Mouse (Mus musculus): ENCODE data around the gene Pwwp2b. TPM values are rescaled to one million over a fixed set of nuclear protein-coding genes. Genes with fewer than 3 reads are reported as not detected.

Pwwp2b gene
- polyA plus RNA-seq, 1 experiment from 2014 or later: 15.9 TPM

DNA sequence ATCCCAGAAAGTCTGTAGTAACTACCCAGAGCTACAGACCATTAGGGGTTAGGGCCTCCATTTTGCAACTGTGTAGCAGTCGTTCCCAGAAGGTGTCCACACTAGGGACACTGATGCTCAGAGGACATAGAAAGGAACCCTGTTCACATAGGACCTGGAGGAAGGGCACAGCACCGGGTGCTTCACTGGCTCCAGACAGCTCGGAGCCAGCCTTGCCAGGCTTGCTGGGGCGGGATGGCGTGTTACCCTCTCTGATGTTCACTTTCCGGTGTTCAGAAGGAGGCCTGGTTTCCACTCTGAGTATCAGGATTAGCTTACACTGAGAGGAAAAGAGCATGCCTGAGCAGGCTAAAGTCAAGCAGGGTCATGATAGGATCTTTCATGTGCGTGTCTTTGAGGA lies 32.3 kb upstream of the Pwwp2b start:
- Histone ChIP-seq H3K36me3 (no peaks in the 10 kb centered on the region), H3K4me3 (no peak overlapping the region), H3K9me3 (no peaks in the 10 kb centered on the region), H3K27me3 (no peaks in the 10 kb centered on the region), H3K4me1 (peaks cover 10% of the 10 kb centered on the region), H3K27ac (no peak overlapping the region), H3K4me2 (no peak overlapping the region), H3K9ac (no peak overlapping the region)
- ATAC-seq (ENCODE audit: insufficient number of reproducible peaks, low FRiP score, low TSS enrichment, low read depth): no peak
- 74% methylated on average over 7 of the region's 7 CpGs for WGBS

DNA sequence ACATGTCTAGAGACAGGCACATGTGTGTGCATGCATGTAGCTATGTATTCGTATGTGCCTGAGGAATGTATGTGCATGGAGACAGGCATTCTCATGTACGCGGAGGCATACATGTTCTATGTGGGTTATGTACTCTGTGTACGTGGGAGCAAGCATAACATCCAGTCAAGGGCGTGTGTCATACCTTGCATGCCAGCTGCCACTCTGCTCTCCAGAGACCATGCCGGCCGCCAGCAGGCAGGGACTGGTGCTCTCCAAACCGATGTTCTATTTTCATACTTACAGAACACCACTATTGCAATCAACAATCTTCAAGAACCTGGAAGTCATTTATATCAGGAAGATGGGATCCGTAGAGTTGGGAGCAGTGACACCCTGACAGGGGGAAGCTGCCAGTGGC lies 31.8 kb upstream of the Pwwp2b start:
- no peaks in the 10 kb centered on the region for H3K9me3 ChIP-seq
- ATAC-seq (ENCODE audit: insufficient number of reproducible peaks, low FRiP score, low TSS enrichment, low read depth): no peak
- no peak overlapping the region for H3K4me3 ChIP-seq
- peaks cover 10% of the 10 kb centered on the region for H3K4me1 ChIP-seq
- H3K4me2 ChIP-seq: no peak overlapping the region
- no peaks in the 10 kb centered on the region for H3K36me3 ChIP-seq
- H3K9ac ChIP-seq: no peak overlapping the region
- WGBS: 88% methylated on average over 9 of the region's 9 CpGs
- H3K27me3 ChIP-seq: no peaks in the 10 kb centered on the region
- no peak overlapping the region for H3K27ac ChIP-seq

DNA sequence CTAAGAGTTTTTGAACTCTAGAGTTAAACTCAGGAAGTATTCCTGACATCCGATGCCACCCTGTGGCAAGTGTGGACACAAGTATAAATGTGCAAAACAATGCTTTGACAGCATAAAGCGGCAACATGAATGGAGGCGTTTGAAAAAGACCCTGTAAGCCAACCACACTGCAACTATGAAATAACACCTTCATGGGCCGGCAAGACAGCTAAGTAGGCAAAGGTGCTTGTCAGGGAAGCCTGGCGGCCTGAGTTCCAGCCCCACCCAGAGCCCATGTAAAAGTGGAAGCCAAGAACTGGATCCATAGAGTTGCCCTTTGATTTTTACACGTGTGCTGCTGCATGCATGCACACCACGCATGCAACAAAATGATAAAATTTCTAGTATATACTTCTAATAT lies 31.2 kb upstream of the Pwwp2b start:
- Histone ChIP-seq H3K4me3 (no peak overlapping the region), H3K27me3 (no peaks in the 10 kb centered on the region), H3K4me1 (peaks cover 10% of the 10 kb centered on the region), H3K9me3 (no peaks in the 10 kb centered on the region), H3K27ac (no peak overlapping the region), H3K4me2 (no peak overlapping the region), H3K9ac (no peak overlapping the region), H3K36me3 (no peaks in the 10 kb centered on the region)
- ATAC-seq (ENCODE audit: insufficient number of reproducible peaks, low FRiP score, low TSS enrichment, low read depth): no peak
- WGBS: 80% methylated on average over 7 of the region's 7 CpGs

DNA sequence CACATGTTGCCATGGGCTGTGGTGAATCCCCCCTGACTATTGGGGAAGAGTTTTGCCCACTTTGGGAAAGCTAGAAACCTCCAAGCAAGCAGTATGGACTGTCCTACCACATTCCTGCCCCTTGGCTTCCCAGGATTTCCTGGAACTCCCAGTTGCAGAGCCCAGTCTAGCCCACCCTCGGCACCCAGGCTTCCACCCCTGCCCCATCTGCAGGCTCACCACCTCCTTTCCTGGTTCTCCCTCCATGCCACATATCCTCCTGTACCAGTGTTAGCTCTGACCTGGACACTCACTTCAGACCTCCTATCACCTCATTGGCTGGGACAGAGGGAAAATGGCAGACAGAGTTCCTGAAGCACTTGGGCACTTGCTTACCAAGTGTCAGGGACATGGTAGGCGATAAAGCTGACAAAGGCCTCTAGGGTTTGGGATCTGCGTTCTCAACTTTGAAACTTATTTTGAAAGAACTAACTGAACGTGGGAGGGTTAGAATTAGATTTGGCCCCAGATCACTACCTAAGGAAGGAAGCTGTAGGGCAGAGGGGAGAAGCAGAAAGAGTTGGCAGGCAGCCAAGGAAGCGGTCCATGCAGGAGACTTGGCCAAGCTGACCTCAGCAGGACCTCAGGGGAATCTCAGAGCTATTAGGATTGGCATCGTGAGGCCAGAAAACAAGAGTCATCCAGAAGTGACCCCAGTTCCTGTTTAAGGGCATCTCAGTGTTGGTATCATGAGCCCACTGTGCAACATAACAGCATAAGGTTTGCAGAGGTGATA lies 29.5 kb upstream of the Pwwp2b start:
- Histone ChIP-seq H3K27me3 (no peaks in the 10 kb centered on the region), H3K4me2 (no peak overlapping the region), H3K9ac (no peak overlapping the region), H3K4me1 (no peaks in the 10 kb centered on the region), H3K27ac (no peak overlapping the region), H3K9me3 (no peaks in the 10 kb centered on the region), H3K36me3 (no peaks in the 10 kb centered on the region), H3K4me3 (no peak overlapping the region)
- ATAC-seq (ENCODE audit: insufficient number of reproducible peaks, low FRiP score, low TSS enrichment, low read depth): no peak; the same call in 1 of the 2 replicates
- WGBS: 51% methylated on average over 6 of the region's 6 CpGs

DNA sequence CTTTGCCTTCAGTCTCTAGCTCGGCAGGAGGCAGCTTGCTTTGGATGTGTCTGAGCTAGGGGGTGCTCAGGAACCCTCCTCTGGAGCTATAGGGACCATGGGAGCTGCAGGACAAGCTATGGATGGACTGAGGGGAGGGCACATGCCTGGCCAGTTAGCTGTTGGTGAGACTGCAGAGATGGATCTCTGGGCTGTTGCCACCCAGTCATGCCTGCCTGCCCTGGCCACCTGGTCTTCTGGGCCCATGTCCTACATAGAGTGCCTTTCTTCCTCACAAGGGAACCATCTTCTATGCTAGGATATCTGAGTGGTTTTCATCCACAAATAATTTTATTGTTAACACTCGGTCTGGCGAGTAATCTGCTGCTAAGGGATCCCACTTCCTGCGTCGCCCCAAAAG lies 28.8 kb upstream of the Pwwp2b start:
- WGBS: 79% methylated on average over 5 of the region's 5 CpGs
- ATAC-seq (ENCODE audit: insufficient number of reproducible peaks, low FRiP score, low TSS enrichment, low read depth): no peak
- no peak overlapping the region for H3K9ac ChIP-seq

DNA sequence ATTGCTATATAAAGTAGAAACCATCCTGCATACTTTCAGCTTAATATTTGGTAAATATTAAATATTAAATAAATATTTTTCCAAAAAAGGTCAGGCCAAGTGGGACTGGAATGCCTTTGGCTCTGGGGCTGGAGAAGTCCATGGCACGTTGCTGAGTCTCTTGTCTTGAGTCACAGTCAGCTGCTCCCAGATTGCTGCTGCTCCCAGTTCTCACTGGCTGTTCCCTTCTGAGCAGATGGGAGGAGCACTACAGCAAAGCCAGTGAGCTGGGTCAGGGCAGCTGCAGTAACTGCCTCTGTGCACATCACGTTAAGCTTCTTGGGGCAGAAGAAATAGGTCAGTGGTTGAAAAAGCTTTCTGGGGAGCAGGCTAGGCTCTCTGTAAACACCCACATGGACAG lies 28.0 kb upstream of the Pwwp2b start:
- WGBS: 33% methylated on average over 2 of the region's 2 CpGs
- ATAC-seq (ENCODE audit: insufficient number of reproducible peaks, low FRiP score, low TSS enrichment, low read depth): no peak

More for the DNA sequence above, 28.8 kb upstream of the Pwwp2b start:
- H3K27ac ChIP-seq: no peak overlapping the region
- no peak overlapping the region for H3K4me3 ChIP-seq
- H3K4me2 ChIP-seq: no peak overlapping the region
- H3K4me1 ChIP-seq: no peaks in the 10 kb centered on the region
- H3K36me3 ChIP-seq: no peaks in the 10 kb centered on the region
- no peaks in the 10 kb centered on the region for H3K27me3 ChIP-seq
- no peaks in the 10 kb centered on the region for H3K9me3 ChIP-seq

DNA sequence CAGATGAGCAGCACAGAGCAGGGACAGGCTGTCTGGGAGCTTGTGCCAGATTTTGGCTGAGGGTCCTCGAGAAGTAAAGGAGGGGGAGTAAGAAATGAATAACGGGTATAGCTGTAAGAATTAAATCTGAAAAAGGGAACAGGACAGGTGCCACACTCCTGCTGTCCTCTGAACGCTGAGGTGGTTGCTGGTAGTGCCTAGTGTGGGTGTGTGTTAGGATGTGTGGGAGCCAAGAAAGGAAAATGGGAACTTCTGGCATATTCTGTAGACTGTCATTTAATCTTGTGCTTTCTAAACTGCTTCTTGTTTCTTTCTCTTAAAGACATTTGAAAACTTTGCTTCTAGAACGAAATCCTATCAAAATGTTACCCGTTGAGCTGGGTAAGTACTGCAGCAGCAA lies 27.2 kb upstream of the Pwwp2b start:
- Histone ChIP-seq H3K4me1 (0 out of 2 replicates have a peak, but pooled peaks cover 2% of the 10 kb centered on the region), H3K9me3 (no peaks in the 10 kb centered on the region), H3K4me2 (no peak overlapping the region), H3K27me3 (no peaks in the 10 kb centered on the region), H3K36me3 (no peaks in the 10 kb centered on the region), H3K27ac (no peak overlapping the region), H3K4me3 (no peak overlapping the region), H3K9ac (no peak overlapping the region)
- 80% methylated on average over 5 of the region's 5 CpGs for WGBS
- no peak for ATAC-seq (ENCODE audit: insufficient number of reproducible peaks, low FRiP score, low TSS enrichment, low read depth)

More for the DNA sequence above, 28.0 kb upstream of the Pwwp2b start:
- Histone ChIP-seq H3K27ac (no peak overlapping the region), H3K9me3 (no peaks in the 10 kb centered on the region), H3K36me3 (no peaks in the 10 kb centered on the region), H3K4me2 (no peak overlapping the region), H3K9ac (no peak overlapping the region), H3K4me3 (no peak overlapping the region), H3K27me3 (no peaks in the 10 kb centered on the region), H3K4me1 (0 out of 2 replicates have a peak, but pooled peaks cover 1% of the 10 kb centered on the region)

DNA sequence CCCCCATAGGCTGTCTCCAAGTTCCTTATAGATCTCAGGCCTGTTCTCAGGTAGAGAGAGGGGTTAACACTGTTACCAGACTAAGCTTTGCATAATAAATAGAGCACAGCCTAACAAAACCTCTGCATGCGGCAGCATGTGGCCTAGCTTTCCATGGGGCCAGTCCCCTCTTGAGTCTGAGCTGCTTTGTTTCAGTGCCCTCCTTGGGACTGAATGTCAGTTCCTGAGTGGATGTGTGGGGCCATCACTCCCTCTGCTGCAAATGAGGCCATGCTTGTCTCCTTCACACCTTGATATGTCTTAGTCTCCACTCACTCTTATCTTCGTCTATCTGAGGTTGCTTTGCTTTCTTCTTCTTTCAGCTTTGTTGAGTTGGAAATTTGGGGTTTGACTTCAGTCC lies 26.4 kb upstream of the Pwwp2b start:
- 0 out of 2 replicates have a peak, but pooled peaks cover 2% of the 10 kb centered on the region for H3K4me1 ChIP-seq
- no peaks in the 10 kb centered on the region for H3K27me3 ChIP-seq
- H3K4me2 ChIP-seq: no peak overlapping the region
- H3K9me3 ChIP-seq: no peaks in the 10 kb centered on the region
- H3K4me3 ChIP-seq: no peak overlapping the region
- H3K27ac ChIP-seq: no peak overlapping the region
- no peak overlapping the region for H3K9ac ChIP-seq
- no peak for ATAC-seq (ENCODE audit: insufficient number of reproducible peaks, low FRiP score, low TSS enrichment, low read depth)
- WGBS: 82% methylated on average over 2 of the region's 2 CpGs
- H3K36me3 ChIP-seq: no peaks in the 10 kb centered on the region

DNA sequence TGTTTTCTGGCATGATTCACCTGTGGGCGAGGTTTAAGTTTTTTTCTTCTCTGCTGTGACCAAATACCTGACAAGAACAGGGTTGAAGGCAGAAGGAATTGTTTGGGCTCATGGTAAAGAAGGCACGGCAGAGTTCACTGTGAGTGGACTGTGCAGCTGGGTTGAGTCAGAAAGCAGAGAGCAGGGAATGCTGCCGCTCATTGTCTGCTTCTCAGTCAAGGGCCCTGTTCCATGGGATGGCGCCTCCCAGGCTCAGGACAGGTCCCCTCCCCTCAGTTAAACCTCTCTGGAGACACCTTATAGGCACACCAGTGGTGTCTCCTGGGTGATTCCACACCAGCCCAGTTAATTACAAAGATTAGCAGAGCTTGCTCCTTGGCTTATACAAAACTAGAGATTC lies 25.9 kb upstream of the Pwwp2b start:
- WGBS: 86% methylated on average over 4 of the region's 4 CpGs
- Histone ChIP-seq H3K27ac (no peak overlapping the region), H3K9ac (no peak overlapping the region), H3K9me3 (no peaks in the 10 kb centered on the region), H3K4me2 (no peak overlapping the region), H3K4me1 (0 out of 2 replicates have a peak, but pooled peaks cover 2% of the 10 kb centered on the region), H3K4me3 (no peak overlapping the region), H3K27me3 (no peaks in the 10 kb centered on the region), H3K36me3 (no peaks in the 10 kb centered on the region)
- no peak for ATAC-seq (ENCODE audit: insufficient number of reproducible peaks, low FRiP score, low TSS enrichment, low read depth)

DNA sequence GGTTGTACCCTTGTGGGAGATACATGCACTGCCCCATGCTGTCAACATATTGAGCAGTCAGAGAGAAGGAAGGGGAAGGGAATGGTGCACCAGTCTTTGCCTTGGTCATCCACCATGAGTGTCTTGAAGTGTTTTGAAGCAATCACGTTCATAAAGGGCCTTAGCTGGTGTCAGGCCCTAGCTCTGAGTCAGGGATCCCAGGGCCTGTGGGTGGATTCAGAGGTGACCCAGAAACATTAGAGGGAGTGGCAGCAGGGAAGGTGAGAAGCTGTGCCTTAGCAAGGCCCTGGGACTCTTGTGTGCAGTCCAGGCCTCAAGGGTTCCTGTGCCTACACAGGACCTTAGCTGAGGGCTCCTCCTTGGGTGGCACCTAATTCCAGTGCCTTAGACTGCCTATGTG lies 24.2 kb upstream of the Pwwp2b start:
- H3K27ac ChIP-seq: no peak overlapping the region
- no peak overlapping the region for H3K4me3 ChIP-seq
- WGBS: 82% methylated on average over 1 of the region's 1 CpGs

DNA sequence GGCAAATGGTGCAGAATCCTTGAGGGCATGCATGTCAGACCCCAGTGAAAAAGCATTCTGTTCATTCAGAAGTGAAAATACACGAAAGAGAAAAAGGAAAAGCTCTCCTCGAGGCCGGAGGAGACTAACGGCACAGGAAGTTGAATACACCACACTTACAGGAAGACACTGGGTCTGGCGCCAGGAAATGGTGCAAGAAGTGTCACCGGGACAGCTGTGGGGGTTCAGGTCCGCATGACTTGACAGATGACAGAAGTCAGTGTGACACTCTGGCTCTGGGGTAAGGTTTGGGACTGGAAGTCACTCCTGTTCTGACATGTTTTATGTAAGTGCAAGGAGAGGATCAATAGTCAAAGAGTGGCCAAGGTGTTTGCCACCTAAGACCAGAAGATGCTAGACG lies 23.6 kb upstream of the Pwwp2b start:
- H3K36me3 ChIP-seq: no peaks in the 10 kb centered on the region
- 63% methylated on average over 8 of the region's 8 CpGs for WGBS
- H3K27ac ChIP-seq: no peak overlapping the region
- H3K9me3 ChIP-seq: no peaks in the 10 kb centered on the region
- no peak overlapping the region for H3K9ac ChIP-seq
- H3K27me3 ChIP-seq: no peaks in the 10 kb centered on the region
- no peak overlapping the region for H3K4me2 ChIP-seq
- ATAC-seq (ENCODE audit: insufficient number of reproducible peaks, low FRiP score, low TSS enrichment, low read depth): no peak
- H3K4me3 ChIP-seq: no peak overlapping the region
- H3K4me1 ChIP-seq: 0 out of 2 replicates have a peak, but pooled peaks cover 2% of the 10 kb centered on the region

More for the DNA sequence above, 24.2 kb upstream of the Pwwp2b start:
- no peak overlapping the region for H3K4me2 ChIP-seq
- no peak overlapping the region for H3K9ac ChIP-seq
- H3K36me3 ChIP-seq: no peaks in the 10 kb centered on the region
- 0 out of 2 replicates have a peak, but pooled peaks cover 2% of the 10 kb centered on the region for H3K4me1 ChIP-seq
- no peak for ATAC-seq (ENCODE audit: insufficient number of reproducible peaks, low FRiP score, low TSS enrichment, low read depth)
- H3K27me3 ChIP-seq: no peaks in the 10 kb centered on the region
- H3K9me3 ChIP-seq: no peaks in the 10 kb centered on the region

DNA sequence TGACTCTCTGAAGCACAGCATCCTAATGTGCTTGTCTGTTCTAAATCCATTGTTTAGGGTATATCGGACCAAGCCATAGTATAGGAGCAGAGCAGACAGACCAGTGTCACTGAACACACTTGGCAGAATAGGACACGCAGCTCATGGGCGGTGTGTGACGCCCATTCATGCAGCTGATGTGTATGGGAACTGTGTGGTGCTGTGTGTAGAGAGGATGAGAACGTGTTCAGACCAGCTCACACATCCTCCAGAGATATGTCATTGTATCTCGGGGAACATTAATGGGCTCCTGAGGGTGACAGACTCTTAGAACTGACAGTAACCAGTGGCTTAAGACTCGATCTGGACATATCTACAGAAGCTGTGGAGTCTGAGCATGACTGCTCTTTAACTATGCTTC lies 21.9 kb upstream of the Pwwp2b start:
- H3K4me3 ChIP-seq: no peak overlapping the region
- 81% methylated on average over 7 of the region's 7 CpGs for WGBS
- H3K27me3 ChIP-seq: no peaks in the 10 kb centered on the region
- H3K9me3 ChIP-seq: no peaks in the 10 kb centered on the region
- no peak overlapping the region for H3K27ac ChIP-seq
- H3K4me1 ChIP-seq: 0 out of 2 replicates have a peak, but pooled peaks cover 2% of the 10 kb centered on the region
- H3K9ac ChIP-seq: no peak overlapping the region
- ATAC-seq (ENCODE audit: insufficient number of reproducible peaks, low FRiP score, low TSS enrichment, low read depth): no peak
- no peak overlapping the region for H3K4me2 ChIP-seq
- no peaks in the 10 kb centered on the region for H3K36me3 ChIP-seq
